Comparison of ENCODE assay signal across 8 mouse cellular contexts in genomic region chr9:120539662-120540251, GRCm38 (mm10). TPM values are rescaled to one million over a fixed set of nuclear protein-coding genes. Genes with fewer than 3 reads are reported as not detected.
DNase-seq lines count a peak whose midpoint lies in the region; ATAC-seq and TF ChIP-seq lines count a peak whose summit lies in the region.

Gene Entpd3 (plus strand): TSS chr9:120539818.

- peak within 1 kb of the TSS; percentile 74 for H3K4me3 ChIP-seq in E14TG2a.4 (replicated peaks; ENCODE audit: low read length)
- peak within 1 kb of the TSS; percentile 38 for H3K4me3 ChIP-seq in embryonic facial prominence, embryonic 11.5 days (ENCODE audit: low read depth, low read length)
- H3K4me3 ChIP-seq in hindbrain, embryonic 11.5 days (ENCODE audit: low read depth, low read length): peak within 1 kb of the TSS; percentile 32
- peak within 1 kb of the TSS; percentile 30 for H3K4me3 ChIP-seq in midbrain, embryonic 11.5 days (ENCODE audit: low read depth, low read length)
- peak within 1 kb of the TSS; percentile 52 for H3K4me3 ChIP-seq in stomach, embryonic 16.5 days (replicated peaks; ENCODE audit: low read length)

- H3K27ac ChIP-seq in embryonic facial prominence, embryonic 11.5 days (replicated peaks; ENCODE audit: low read depth, low read length): no peak within 1 kb of the TSS
- no peak within 1 kb of the TSS for H3K27ac ChIP-seq in hindbrain, embryonic 11.5 days (ENCODE audit: low read depth, low read length)
- H3K27ac ChIP-seq in midbrain, embryonic 11.5 days (ENCODE audit: low read depth, low read length): no peak within 1 kb of the TSS
- peak within 1 kb of the TSS; percentile 46; the same call in 1 of the 2 replicates for H3K27ac ChIP-seq in stomach, embryonic 16.5 days (ENCODE audit: low read length)

- 1% methylated on average over 31 of the region's 31 CpGs for WGBS in embryonic facial prominence, embryonic 11.5 days
- WGBS in hindbrain, embryonic 11.5 days: under 1% methylated on average over 30 of the region's 31 CpGs
- WGBS in midbrain, embryonic 11.5 days: 2% methylated on average over 31 of the region's 31 CpGs
- 1% methylated on average over 31 of the region's 31 CpGs for WGBS in stomach, embryonic 16.5 days

- DNase-seq in cerebellum, adult 11 months: peak; percentile 1
- peak; percentile 7 for DNase-seq in embryonic facial prominence, embryonic 11.5 days (ENCODE audit: low spot score)
- peak; percentile 25 for DNase-seq in hindbrain, embryonic 11.5 days (ENCODE audit: low spot score)
- DNase-seq in left cerebral cortex, adult 8-10 months (ENCODE audit: low spot score in 2 of 2): peak in 1 of 2 experiments; percentile 21
- DNase-seq in midbrain, embryonic 11.5 days (ENCODE audit: low spot score, missing footprints): peak; percentile 85

- no peak for TF ChIP-seq CTCF in E14TG2a.4 (conservative IDR thresholded peaks at IDR 0.05; ENCODE audit: low read length)

- no peak for ATAC-seq in cerebellum, adult (ENCODE audit: insufficient number of reproducible peaks, low FRiP score, low TSS enrichment)
- ATAC-seq in embryonic facial prominence, embryonic 11.5 days (replicated peaks; ENCODE audit: insufficient number of reproducible peaks, low FRiP score, low TSS enrichment, low read depth): no peak
- 0 out of 2 replicates have a peak, but pooled peaks have one; percentile 38 for ATAC-seq in hindbrain, embryonic 11.5 days (ENCODE audit: low FRiP score)
- ATAC-seq in midbrain, embryonic 11.5 days (ENCODE audit: low FRiP score): peak; percentile 40; the same call in 1 of the 2 replicates
- no peak for ATAC-seq in stomach, embryonic 16.5 days (ENCODE audit: insufficient read depth, low FRiP score)

- no peaks in the 10 kb centered on the region for H3K9me3 ChIP-seq in E14TG2a.4 (ENCODE audit: low read length)
- H3K9me3 ChIP-seq in embryonic facial prominence, embryonic 11.5 days (replicated peaks; ENCODE audit: control insufficient read depth, low read length): no peaks in the 10 kb centered on the region
- no peaks in the 10 kb centered on the region for H3K9me3 ChIP-seq in hindbrain, embryonic 11.5 days (ENCODE audit: control insufficient read depth, low read length)
- no peaks in the 10 kb centered on the region for H3K9me3 ChIP-seq in midbrain, embryonic 11.5 days (ENCODE audit: control insufficient read depth, low read length)
- H3K9me3 ChIP-seq in stomach, embryonic 16.5 days (replicated peaks; ENCODE audit: control insufficient read depth, low read length): no peaks in the 10 kb centered on the region

- peaks cover 45% of the 10 kb centered on the region for H3K4me1 ChIP-seq in E14TG2a.4 (replicated peaks; ENCODE audit: low read depth, low read length)
- H3K4me1 ChIP-seq in embryonic facial prominence, embryonic 11.5 days (ENCODE audit: control insufficient read depth, insufficient read depth, low read length): 0 out of 2 replicates have a peak, but pooled peaks cover 2% of the 10 kb centered on the region
- peaks cover 6% of the 10 kb centered on the region for H3K4me1 ChIP-seq in hindbrain, embryonic 11.5 days (replicated peaks; ENCODE audit: control insufficient read depth, insufficient read depth, low read length)
- peaks cover 6% of the 10 kb centered on the region; the same call in 1 of the 2 replicates for H3K4me1 ChIP-seq in midbrain, embryonic 11.5 days (ENCODE audit: control insufficient read depth, insufficient read depth, low read length)
- no peaks in the 10 kb centered on the region; the same call in 1 of the 2 replicates for H3K4me1 ChIP-seq in stomach, embryonic 16.5 days (ENCODE audit: control insufficient read depth, insufficient read depth, low read length)

- H3K4me2 ChIP-seq in embryonic facial prominence, embryonic 11.5 days (ENCODE audit: low read depth, low read length): peak within 1 kb of the TSS; percentile 62
- H3K4me2 ChIP-seq in hindbrain, embryonic 11.5 days (replicated peaks; ENCODE audit: low read depth, low read length): peak within 1 kb of the TSS; percentile 59
- peak within 1 kb of the TSS; percentile 62 for H3K4me2 ChIP-seq in midbrain, embryonic 11.5 days
- peak within 1 kb of the TSS; percentile 79 for H3K4me2 ChIP-seq in stomach, embryonic 16.5 days (ENCODE audit: low read depth, low read length)

- H3K36me3 ChIP-seq in E14TG2a.4 (ENCODE audit: insufficient read depth, low read length): no peaks in the 10 kb centered on the region
- H3K36me3 ChIP-seq in embryonic facial prominence, embryonic 11.5 days (replicated peaks; ENCODE audit: control insufficient read depth, insufficient read depth, low read depth, low read length): no peaks in the 10 kb centered on the region
- no peaks in the 10 kb centered on the region for H3K36me3 ChIP-seq in hindbrain, embryonic 11.5 days (ENCODE audit: control insufficient read depth, insufficient read depth, low read length)
- no peaks in the 10 kb centered on the region for H3K36me3 ChIP-seq in midbrain, embryonic 11.5 days (ENCODE audit: control insufficient read depth, insufficient read depth, low read length)
- no peaks in the 10 kb centered on the region for H3K36me3 ChIP-seq in stomach, embryonic 16.5 days (ENCODE audit: control insufficient read depth, insufficient read depth, low read length)

- H3K9ac ChIP-seq in embryonic facial prominence, embryonic 11.5 days (replicated peaks; ENCODE audit: low read length): peak within 1 kb of the TSS; percentile 37
- H3K9ac ChIP-seq in hindbrain, embryonic 11.5 days (ENCODE audit: low read depth, low read length): peak within 1 kb of the TSS; percentile 57
- peak within 1 kb of the TSS; percentile 60 for H3K9ac ChIP-seq in midbrain, embryonic 11.5 days (ENCODE audit: low read length)
- peak within 1 kb of the TSS; percentile 70 for H3K9ac ChIP-seq in stomach, embryonic 16.5 days (ENCODE audit: low read length)

- peaks cover 35% of the 10 kb centered on the region for H3K27me3 ChIP-seq in E14TG2a.4 (ENCODE audit: insufficient read depth, low read length)
- peaks cover 6% of the 10 kb centered on the region for H3K27me3 ChIP-seq in embryonic facial prominence, embryonic 11.5 days (ENCODE audit: control insufficient read depth, insufficient read depth, low read length)
- peaks cover 13% of the 10 kb centered on the region for H3K27me3 ChIP-seq in hindbrain, embryonic 11.5 days (ENCODE audit: control insufficient read depth, insufficient read depth, low read length)
- peaks cover 12% of the 10 kb centered on the region; the same call in 1 of the 2 replicates for H3K27me3 ChIP-seq in midbrain, embryonic 11.5 days (ENCODE audit: control insufficient read depth, insufficient read depth, low read length)
- 0 out of 2 replicates have a peak, but pooled peaks cover 2% of the 10 kb centered on the region for H3K27me3 ChIP-seq in stomach, embryonic 16.5 days (ENCODE audit: control insufficient read depth, insufficient read depth, low read length)

RNA-seq across cellular contexts. Expression of gene Entpd3, which starts in this region (rescaled TPM):
- polyA plus RNA-seq in embryonic facial prominence, embryonic 11.5 days (2014; fragmentation: Nextera tagmentation; extraction: Ambion mirVana): 0.53 and 1.1 TPM in 2 replicates
- polyA plus RNA-seq in hindbrain, embryonic 11.5 days (2014; fragmentation: Nextera tagmentation; extraction: Ambion mirVana): 0.47 and 0.51 TPM in 2 replicates
- 10 to 100 TPM; 11.5 to 13.4 (median 12.0) TPM for total RNA-seq in left cerebral cortex, adult 8-10 months (2022)
- polyA plus RNA-seq in midbrain, embryonic 11.5 days (2014; fragmentation: Nextera tagmentation; extraction: Ambion mirVana): 0.21 and 0.25 TPM in 2 replicates
- 5.4 and 5.6 TPM in 2 replicates for polyA plus RNA-seq in stomach, embryonic 16.5 days (2015; fragmentation: Nextera tagmentation; extraction: Ambion mirVana)

Comparison
In these comparisons a context has a peak if more than half of its experiments do, and no peak if none do; other contexts are left out.
1. Peak in DNase-seq, ATAC-seq, H3K4me3 ChIP-seq, H3K9ac ChIP-seq and H3K4me2 ChIP-seq in hindbrain, embryonic 11.5 days; RNA of the gene not detected or under 1 TPM.
2. Peak in DNase-seq, ATAC-seq, H3K4me3 ChIP-seq, H3K9ac ChIP-seq and H3K4me2 ChIP-seq in midbrain, embryonic 11.5 days; RNA of the gene not detected or under 1 TPM.